Mouse (Mus musculus) bone marrow macrophage, adult 2 months (primary cell): ENCODE results near the gene Farp1. TPM values are rescaled to one million over a fixed set of nuclear protein-coding genes. Genes with fewer than 3 reads are reported as not detected.

Source experiments
- H3K27ac ChIP-seq: 2 replicates; pipeline ENCODE4 v1.5.1; 2012; ENCODE audit warnings: low read depth, low read length; ENCODE audit not compliant: insufficient read depth
- H3K4me1 ChIP-seq: 2 replicates; pipeline ENCODE4 v1.6.1; 2012; ENCODE audit warnings: low read length; ENCODE audit not compliant: control insufficient read depth, insufficient read depth
- H3K4me3 ChIP-seq: 2 replicates; pipeline ENCODE4 v1.5.1; 2012; ENCODE audit warnings: mild to moderate bottlenecking, low read length, moderate library complexity; ENCODE audit not compliant: insufficient read depth
- CTCF ChIP-seq: IDR thresholded peaks from 2 replicates; pipeline ENCODE4 v1.5.1; 2012; ENCODE audit warnings: low read depth, mild to moderate bottlenecking, low read length, moderate library complexity
- POLR2A ChIP-seq: IDR thresholded peaks from 2 replicates; pipeline ENCODE4 v1.6.1; 2012; ENCODE audit warnings: mild to moderate bottlenecking, low read depth, low read length, borderline replicate concordance
- polyA plus RNA-seq: library from polyadenylated mRNA; stranded (reverse); fragments of >200 nt; gene quantifications from 2 replicates; pipeline ENCODE4 v1.2.4, GENCODE M21; 2012; ENCODE audit not compliant: missing spikeins, insufficient read depth, insufficient read length

Gene Farp1
- polyA plus RNA-seq, 1 experiment = 0.55 TPM

DNA sequence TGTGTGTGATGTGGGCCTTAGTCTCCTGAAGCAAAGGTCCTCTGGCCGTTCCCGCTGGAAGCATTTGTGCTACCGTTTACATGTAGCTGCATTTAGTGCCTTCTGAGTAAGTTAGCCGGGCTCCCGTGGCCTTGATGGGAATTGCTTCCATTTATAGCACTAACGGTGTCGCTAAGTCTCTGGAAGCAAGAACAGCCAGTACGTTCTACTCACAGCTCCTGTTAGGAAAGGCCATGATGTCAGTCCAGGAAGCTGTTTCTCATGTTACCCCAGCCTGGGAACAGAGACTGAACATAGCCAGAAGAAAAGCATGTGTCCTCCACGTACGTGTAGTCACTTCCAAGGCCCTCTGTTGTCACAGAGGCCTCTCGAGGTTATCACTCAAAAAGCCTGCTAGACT, 190.8 kb downstream of the Farp1 start:
- TF ChIP-seq POLR2A = no peak
- TF ChIP-seq CTCF = no peak
- no peak overlapping the region for H3K27ac ChIP-seq
- H3K4me1 ChIP-seq = no peaks in the 10 kb centered on the region
- no peak overlapping the region for H3K4me3 ChIP-seq

DNA sequence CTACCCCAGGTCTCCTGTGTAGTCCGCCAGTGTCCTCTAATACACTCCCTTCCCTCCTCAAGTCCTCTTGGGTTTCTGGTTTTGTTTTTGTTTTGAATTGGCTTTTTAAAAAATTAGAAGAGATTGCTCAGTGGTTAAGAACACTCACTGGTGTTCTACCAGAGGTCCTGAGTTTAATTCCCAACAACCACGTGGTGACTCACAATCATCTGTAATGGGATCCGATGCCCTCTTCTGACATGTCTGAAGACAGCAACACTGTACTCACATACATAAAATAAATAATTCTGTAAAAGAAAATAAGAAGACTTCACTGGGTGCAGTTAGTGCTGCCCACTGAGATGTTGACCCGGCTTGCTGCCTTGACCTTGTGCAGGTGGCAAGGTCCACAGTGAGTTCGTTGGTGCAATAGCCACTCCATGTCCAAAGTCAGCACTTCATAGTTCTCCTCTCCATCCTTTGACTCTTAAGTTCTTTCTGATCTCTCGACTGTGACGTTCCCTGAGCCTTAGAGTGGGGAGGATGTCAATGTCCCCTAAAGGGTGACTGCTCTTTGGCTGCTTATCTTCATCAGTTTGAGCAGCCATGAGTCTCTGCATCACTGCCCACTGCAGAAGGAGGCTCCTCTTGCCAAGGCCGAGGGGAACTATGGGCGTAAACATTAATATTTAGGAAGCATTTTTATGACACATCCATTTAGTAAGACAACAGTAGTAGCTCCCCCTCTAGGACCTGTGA, 194.2 kb downstream of the Farp1 start:
- Histone ChIP-seq H3K4me1 (no peaks in the 10 kb centered on the region), H3K4me3 (no peak overlapping the region)
- TF ChIP-seq CTCF (no peak), POLR2A (no peak)

DNA sequence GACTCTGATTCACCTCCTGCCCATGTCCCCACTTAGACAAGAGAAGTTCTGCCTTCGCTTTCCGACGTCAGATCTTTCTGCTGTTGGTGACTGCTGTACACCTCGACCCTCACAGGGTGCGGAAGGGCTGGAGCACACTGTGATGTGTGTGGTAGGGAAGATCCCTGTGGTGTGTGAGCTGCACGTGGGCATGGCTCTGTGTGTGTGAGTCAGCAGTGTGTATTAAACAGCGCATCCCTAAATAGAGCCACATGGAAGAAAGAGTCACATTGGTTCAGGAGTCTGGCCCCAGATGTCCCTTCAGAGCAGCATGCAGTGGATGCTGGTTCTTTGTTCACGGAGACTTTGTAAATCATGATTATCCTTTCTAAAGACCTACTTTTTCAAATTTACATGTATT, 196.2 kb downstream of the Farp1 start:
- H3K27ac ChIP-seq = no peak overlapping the region
- H3K4me3 ChIP-seq = no peak overlapping the region
- no peaks in the 10 kb centered on the region for H3K4me1 ChIP-seq
- TF ChIP-seq CTCF (no peak), POLR2A (no peak)

More for the DNA sequence above, 194.2 kb downstream of the Farp1 start:
- H3K27ac ChIP-seq = no peak overlapping the region

DNA sequence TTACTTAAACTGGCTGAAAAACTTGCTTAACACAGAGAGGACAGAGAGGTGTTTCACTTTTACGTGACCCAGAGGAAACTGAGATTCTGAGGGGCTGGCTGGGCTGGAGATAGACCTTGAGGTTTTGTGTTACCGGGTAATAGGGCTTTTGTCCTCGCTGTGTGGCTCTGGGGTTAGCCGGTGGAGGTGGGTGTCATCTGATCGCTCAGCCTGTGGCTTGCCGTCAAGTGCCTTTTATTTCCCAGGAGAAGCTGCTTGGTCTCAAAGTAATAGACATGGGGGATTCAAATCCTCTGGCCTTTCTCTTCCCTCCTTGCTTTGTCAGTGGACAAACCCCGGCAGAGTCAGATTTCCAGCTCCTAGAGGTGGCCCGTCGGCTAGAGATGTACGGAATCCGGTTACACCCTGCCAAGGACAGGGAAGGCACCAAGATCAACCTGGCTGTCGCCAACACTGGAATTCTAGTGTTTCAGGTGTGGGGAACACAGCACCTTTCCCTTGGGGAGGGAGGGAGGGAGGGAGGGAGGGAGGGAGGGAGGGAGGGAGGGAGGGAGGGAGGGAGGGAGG, 199.8 kb downstream of the Farp1 start:
- Histone ChIP-seq H3K27ac (no peak overlapping the region), H3K4me3 (no peak overlapping the region), H3K4me1 (no peaks in the 10 kb centered on the region)
- TF ChIP-seq CTCF (no peak), POLR2A (no peak)

DNA sequence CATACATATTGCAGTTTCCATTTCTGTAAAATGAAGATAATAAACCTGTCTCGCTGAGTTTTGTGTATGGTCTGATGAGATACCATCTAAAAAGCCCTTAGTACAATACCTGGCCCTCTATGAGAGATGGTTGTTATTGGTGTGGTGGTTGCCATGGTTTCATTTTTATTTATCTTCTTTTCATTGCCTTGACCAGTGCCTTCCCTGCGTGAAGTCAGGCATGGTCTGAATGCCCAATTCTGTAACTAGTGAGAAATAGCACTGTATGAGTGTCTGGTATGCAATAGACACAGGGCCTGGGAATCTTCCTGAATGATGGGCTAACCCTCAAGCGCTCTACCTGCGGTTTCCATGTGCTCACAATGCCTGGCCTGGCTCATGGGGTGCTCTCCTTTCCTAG, 201.7 kb downstream of the Farp1 start:
- Histone ChIP-seq H3K4me1 (no peaks in the 10 kb centered on the region), H3K27ac (no peak overlapping the region), H3K4me3 (no peak overlapping the region)
- TF ChIP-seq POLR2A (no peak), CTCF (no peak)

DNA sequence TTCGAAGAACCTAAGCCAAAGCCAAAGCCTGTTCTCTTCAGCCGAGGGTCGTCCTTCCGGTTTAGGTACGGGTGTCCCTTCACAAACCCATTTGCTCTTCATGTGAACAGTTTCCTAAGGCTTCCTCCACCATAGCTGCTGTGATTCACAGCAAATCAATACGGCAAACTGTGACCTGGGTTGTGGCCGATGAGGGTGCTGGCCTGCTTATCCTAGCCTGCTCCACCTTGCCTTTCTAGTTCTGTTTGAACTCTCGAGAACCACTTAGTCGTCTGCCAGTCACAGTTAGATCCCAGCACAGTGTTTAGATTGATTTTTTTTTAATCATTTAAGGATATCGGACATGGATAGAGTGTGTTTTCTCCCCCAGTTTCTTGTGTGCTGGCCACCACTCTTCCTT, 203.7 kb downstream of the Farp1 start:
- no peak overlapping the region for H3K4me3 ChIP-seq
- TF ChIP-seq CTCF = no peak
- TF ChIP-seq POLR2A = no peak
- H3K27ac ChIP-seq = no peak overlapping the region

DNA sequence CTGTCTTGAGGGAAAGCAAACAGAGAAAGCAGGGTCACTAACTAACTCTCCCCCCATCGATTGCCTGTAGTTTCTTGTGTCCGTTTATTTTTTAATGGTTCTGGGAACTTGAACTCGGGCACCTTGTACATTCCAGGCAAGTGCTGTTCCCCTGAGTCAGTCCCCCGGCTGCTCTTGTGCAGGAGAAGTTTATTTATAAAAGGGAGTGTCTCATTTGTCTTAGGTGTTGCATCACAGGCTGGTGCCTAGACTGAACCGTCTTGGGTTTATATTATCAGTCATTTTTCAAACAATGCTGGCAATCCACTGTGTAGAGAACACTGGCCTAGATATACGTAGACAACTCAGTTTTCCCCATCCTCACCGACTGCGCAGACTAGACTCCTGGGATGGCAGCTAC, 204.4 kb downstream of the Farp1 start:
- H3K4me3 ChIP-seq = no peak overlapping the region
- H3K27ac ChIP-seq = no peak overlapping the region
- no peak for TF ChIP-seq POLR2A
- H3K4me1 ChIP-seq = no peaks in the 10 kb centered on the region

More for the DNA sequence above, 203.7 kb downstream of the Farp1 start:
- H3K4me1 ChIP-seq = no peaks in the 10 kb centered on the region

DNA sequence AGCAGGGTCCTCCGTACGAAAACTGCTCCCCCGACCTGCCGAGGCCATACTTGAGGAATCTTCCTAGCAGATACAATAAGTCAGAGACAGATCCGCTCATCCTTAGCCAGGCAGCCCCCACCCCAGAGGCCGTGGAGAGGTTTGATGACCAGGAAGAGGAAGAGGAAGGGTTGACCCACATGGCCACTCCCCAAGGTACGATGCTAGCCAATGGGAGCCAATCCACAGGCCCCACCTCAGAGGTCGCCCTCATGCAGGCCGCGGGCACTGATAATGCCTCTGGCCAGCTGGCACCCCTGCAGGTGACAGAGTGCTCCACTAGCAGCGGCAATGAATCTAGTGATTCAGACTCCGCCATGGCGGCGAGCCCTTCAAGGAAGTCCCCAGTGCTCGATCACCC, 209.1 kb downstream of the Farp1 start:
- no peak for TF ChIP-seq POLR2A
- TF ChIP-seq CTCF = no peak
- H3K4me1 ChIP-seq = no peaks in the 10 kb centered on the region
- H3K27ac ChIP-seq = no peak overlapping the region
- H3K4me3 ChIP-seq = no peak overlapping the region

DNA sequence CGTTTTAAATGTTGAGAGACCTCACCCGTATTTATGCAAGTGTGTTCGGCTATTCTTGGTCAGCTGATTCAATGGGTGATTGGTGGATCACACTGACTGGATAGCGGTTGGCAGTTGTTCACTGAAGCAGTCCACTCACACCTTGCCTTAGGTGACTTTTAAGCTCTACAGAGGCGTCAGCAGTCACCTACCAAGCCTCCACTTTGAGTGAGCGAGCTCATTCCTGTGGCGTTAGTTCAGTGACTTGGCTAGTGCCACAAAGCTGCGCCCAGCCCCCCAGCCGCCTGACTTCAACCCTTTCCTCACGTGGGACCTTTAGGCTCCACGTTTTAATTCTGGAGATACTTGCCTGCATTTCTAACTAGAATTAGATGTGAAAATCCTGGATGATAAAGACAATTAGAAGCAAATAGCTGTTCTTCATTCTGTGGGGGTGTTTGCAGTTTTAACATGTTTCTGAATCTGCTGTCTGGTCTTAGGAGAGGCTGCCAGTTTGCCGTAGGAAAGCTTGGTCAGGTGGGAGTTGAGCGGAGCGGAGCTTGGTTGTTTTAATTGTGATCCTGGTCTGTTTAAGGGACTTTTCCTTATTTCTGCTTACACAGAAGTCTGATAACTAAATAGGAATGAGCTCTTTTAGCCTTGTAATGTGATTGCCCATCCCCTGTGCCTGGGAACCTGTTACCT, 211.2 kb downstream of the Farp1 start:
- TF ChIP-seq POLR2A (no peak), CTCF (no peak)
- Histone ChIP-seq H3K4me3 (no peak overlapping the region), H3K27ac (no peak overlapping the region), H3K4me1 (no peaks in the 10 kb centered on the region)

DNA sequence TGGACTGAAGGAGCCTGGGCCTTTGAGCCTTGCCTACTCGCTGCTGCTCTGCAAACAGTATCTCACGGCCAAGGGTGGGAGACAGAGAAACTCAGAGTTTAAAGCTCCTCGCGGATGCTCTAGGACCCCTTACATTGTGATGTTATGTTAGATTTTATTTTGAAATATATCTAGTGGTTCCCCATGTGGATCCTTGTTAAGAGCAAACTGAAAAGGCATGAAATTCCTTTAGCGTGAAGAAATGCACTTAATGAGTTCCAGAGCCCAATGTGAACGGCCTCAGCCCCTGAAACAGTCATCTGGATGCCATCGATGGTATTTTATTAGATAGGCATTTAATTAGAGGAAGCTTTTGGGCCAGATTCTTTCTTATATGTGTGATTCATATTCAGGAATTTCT, 212.3 kb downstream of the Farp1 start:
- TF ChIP-seq CTCF = no peak
- no peak for TF ChIP-seq POLR2A
- Histone ChIP-seq H3K27ac (no peak overlapping the region), H3K4me3 (no peak overlapping the region), H3K4me1 (no peaks in the 10 kb centered on the region)
